Mouse (Mus musculus) ZHBTc4 (cell line): ENCODE results near the gene Drosha.
"Not testable (repeated sequence)": the region's sequence is repeated elsewhere in the genome, so short reads cannot be mapped to it uniquely, and the experiment has no call there.

ENCODE experiments used
- DNase-seq: peaks from one replicate; pipeline ENCODE4 v3.0.0-alpha.2; 2011; ENCODE audit warnings: low read depth, low spot score

The Drosha gene

GRCm38 (mm10) chr15:12884855-12885254 is 60.2 kb downstream of the Drosha start:
- DNase-seq, result no peak

GRCm38 (mm10) chr15:12885361-12885760 is 60.7 kb downstream of the Drosha start:
- no peak for DNase-seq

DNA sequence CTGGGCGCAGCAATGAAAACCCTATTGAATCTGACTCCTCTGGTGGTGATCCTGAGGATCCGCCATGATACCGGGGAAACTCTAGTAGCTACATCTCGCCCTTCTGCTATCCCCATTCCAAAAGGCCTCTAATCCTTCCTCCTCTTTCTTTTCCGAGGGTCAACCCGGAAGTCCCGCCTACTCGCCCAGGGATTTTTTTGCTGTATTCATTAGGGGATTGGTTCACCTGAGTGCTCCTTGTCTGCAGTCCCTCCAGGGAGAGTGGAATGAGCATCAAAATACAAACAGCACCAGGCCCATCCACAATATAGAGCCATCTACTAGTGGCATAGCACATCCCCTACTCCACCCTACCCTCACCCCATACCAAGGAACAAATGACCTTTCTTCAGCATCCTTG is 62.6 kb downstream of the Drosha start:
- peak; percentile 79 for DNase-seq

GRCm38 (mm10) chr15:12888312-12888711 is 63.7 kb downstream of the Drosha start:
- DNase-seq, result no peak

GRCm38 (mm10) chr15:12889909-12890308 is 65.3 kb downstream of the Drosha start:
- peak; percentile 25 for DNase-seq

DNA sequence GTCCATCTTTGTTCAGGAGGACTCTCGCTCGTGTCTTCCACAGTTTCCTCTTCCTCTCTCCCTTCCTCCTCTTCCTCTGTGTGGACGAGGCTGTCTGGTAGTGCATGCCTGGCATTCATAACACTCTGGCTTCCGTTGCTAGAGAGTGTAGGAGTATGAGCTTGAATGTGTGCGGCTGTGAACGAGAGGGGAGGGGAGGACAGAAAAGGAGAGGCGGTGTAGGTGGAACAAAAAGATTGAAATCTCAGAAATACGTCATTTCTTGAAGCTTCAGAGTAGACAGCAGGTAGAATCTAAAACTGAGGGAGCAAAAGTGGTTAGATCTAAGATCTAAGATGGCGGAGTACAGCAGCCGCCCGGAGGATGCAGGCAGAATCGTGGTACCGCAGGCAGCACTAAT is 70.8 kb downstream of the Drosha start:
- DNase-seq, result no peak

GRCm38 (mm10) chr15:12896022-12897009 is 71.7 kb downstream of the Drosha start:
- no peak for DNase-seq

- peak; percentile 84 for DNase-seq
These were observed 73.2 kb downstream of the Drosha start for GRCm38 (mm10) chr15:12897831-12898230.

- DNase-seq, result peak; percentile 29
These were observed 76.0 kb downstream of the Drosha start for GRCm38 (mm10) chr15:12900428-12901196.

GRCm38 (mm10) chr15:12901197-12901570 is 76.6 kb downstream of the Drosha start:
- peak; percentile 41 for DNase-seq

DNA sequence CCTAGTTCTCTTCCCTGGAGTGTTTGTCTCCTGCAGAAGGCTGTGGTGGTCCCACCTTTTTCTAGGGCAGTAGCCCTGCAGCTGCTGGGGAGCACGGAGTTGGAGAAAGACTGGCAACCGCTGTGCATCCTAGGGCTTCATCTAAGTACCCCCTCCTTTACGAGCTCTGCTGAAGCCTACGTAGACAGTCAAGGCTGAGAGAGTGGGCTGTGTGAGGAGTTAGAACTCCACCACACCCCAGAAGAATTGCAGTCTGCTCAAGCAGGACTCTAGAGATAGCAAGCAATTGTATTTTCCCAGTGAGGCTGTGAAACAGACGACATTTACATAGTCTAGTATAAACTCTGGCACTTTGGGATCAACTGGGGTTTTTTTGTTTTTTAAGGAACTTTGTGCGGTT is 79.8 kb downstream of the Drosha start:
- no peak for DNase-seq

- no peak for DNase-seq
These were observed 83.5 kb downstream of the Drosha start for GRCm38 (mm10) chr15:12907962-12908719.

DNA sequence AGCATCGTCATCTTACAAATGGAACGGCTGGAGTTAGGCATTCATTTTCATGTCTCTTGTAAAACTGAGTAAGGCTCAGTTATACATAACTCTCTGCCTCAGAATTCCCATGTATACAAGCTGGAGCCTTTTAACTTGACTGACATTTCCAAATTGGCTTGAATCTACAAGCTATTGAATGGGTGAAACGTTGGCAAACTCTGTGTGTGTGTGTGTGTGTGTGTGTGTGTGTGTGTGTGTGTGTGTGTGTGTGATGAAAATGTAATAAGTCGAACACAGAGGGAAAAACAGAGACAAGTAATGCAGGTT is 84.1 kb downstream of the Drosha start:
- no peak for DNase-seq

- DNase-seq, result no peak
These were observed 84.6 kb downstream of the Drosha start for GRCm38 (mm10) chr15:12909171-12909570.

DNA sequence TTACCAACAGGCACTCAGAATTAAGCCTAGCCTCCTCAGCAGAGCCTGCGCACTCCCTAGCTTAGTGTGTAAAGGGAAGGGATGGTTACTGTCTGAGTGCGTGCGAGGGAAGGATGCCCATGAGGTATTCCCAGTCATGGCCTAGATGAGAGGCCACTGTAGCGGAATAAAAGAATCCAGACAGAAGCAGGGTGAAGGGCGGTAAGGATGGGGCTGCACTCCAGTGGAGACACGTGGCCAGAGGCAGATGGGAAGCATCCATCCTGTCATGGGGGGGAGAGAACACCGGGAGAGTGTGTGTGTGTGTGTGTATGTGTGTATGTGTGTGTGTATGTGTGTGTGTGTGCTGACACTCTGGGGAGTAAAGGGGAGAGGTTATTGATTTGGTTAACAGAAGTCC is 86.5 kb downstream of the Drosha start:
- no peak for DNase-seq

DNA sequence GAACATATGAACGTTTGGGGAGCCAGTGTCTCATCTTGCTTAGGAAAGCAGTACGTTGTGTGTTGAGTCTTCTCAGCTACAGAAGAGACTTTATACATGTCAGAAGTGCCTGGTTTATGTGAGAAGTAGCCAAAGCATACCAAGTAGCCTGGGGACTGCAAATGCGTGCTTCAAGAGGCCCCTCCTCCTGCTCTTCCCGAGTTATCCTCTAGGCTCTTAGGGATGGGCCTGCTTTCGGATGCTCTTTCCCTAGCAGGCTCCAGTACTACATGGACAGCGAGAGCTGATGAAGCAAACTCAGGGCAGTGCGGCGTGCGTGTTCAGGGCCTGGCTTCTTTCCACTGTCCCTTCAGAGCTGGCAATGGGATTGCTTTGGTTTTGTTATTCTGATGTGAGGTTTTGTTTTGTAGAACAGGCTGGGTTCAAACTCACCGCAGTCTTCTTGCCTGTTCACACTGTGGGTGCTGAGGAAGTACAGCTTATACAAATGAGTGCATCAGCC is 91.8 kb downstream of the Drosha start:
- peak; percentile 77 for DNase-seq

- DNase-seq, result not testable (repeated sequence)
These were observed 94.8 kb downstream of the Drosha start for GRCm38 (mm10) chr15:12919326-12919966.

DNA sequence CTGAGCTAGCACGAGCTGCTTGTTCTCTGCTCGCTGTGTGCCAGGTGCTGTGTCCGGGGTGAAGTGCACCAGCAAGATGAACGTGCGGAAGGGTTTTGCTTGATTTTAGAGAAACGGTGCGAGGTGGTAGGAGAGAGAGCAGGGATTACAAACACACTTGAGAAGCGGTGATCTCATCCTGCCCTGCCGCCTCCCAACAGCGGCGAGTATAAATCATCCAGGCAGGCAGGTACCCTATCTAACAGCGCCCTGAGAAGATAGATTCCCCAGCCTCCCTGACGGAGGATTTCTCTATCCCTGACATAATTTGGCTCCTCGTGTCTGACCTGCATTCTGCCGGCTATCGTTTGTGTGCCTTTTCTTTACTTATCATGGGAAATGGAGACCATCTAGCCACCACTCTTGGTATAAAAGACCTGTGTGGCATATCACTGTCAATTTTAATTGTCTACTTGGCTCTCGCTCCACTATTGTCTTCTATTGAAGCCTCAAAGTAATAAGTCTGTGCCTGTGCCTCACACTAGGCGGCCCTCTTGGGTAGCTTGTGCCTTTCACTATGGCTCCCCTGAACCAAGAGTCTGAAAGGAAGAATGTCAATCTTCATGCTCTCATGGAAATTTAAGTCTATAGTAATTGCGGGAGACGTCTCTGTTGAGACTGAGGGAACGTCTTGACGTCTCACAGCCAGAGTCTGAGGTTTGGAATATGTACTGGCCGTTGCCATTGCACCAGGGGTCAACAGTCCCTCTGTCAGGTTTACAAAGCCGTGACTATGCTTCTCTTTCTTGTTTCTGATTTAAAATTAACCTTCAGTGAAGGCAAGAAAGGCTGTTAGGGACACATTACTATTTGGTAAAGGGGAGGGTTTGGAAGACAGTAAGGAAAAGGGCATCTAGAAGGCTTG is 95.6 kb downstream of the Drosha start:
- DNase-seq, result peak; percentile 18

DNA sequence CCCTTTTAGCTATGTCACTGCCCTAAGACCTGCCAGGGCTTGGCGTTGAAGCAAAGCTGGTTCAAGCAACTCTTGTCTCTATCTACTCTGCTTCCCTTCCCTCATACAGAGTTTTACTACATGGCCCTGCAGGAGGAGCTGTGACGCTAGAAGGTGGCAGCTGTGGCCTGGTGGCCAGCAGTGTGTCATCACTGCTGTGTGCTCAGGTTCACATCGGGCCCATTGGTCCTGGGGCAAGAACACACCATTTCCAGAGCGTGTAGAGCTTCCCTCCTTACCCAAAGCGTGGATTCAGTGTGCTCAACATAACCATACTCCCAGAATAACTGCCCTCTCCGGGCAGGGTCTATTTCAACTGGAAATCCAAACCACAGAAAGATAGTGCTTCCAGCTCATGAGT is 97.3 kb downstream of the Drosha start:
- no peak for DNase-seq

DNA sequence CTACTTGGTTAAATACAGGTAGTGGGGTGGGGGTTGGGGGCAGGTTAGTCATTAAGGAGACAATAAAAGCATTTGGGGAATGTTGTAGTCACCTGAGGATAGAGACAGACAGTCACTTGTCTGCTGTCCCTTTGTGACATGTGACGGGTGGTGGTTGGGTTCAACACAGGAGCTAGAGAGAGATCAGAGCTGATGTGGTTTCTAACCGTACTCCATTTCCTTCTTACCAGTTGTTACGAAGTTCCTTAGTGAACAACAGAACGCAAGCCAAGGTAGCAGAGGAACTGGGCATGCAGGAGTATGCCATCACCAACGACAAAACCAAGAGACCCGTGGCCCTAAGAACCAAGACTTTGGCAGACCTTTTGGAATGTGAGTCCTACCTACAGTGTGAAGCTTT is 99.2 kb downstream of the Drosha start:
- no peak for DNase-seq
